Mouse (Mus musculus) kidney, embryonic 16.5 days (tissue): ENCODE results near the gene Psmb6. TPM values are rescaled to one million over a fixed set of nuclear protein-coding genes. Genes with fewer than 3 reads are reported as not detected.
"Not testable (repeated sequence)": the region's sequence is repeated elsewhere in the genome, so short reads cannot be mapped to it uniquely, and the experiment has no call there.

Experiments used
- ATAC-seq: fragments of 200-750 bp; cut with Nextera tagmentation; 2 replicates; pipeline ENCODE4 v1.8.0; 2017; ENCODE audit warnings: moderate TSS enrichment; ENCODE audit not compliant: low FRiP score, low TSS enrichment
- H3K27ac ChIP-seq: fragments of 300-500 bp; sonication (generic); 2 replicates; pipeline ENCODE4 v1.5.1; 2014; ENCODE audit warnings: low read length
- H3K27me3 ChIP-seq: fragments of 300-500 bp; sonication (generic); 2 replicates; pipeline ENCODE4 v1.6.1; 2014; ENCODE audit warnings: low read length, control low read depth, mixed read lengths; ENCODE audit not compliant: insufficient read depth
- H3K36me3 ChIP-seq: fragments of 300-500 bp; sonication (generic); 2 replicates; pipeline ENCODE4 v1.6.1; 2014; ENCODE audit warnings: low read length, control low read depth, mixed read lengths; ENCODE audit not compliant: insufficient read depth
- H3K4me1 ChIP-seq: fragments of 300-500 bp; sonication (generic); 2 replicates; pipeline ENCODE4 v1.6.1; 2014; ENCODE audit warnings: low read length, control low read depth, mixed read lengths; ENCODE audit not compliant: insufficient read depth
- H3K4me2 ChIP-seq: fragments of 300-500 bp; sonication (generic); replicated peaks from 2 replicates; pipeline ENCODE4 v1.6.1; 2014; ENCODE audit warnings: low read depth, low read length
- H3K4me3 ChIP-seq: fragments of 300-500 bp; sonication (generic); 2 replicates; pipeline ENCODE4 v1.5.1; 2014; ENCODE audit warnings: mild to moderate bottlenecking, low read length
- H3K9ac ChIP-seq: fragments of 300-500 bp; sonication (generic); replicated peaks from 2 replicates; pipeline ENCODE4 v1.6.1; 2014; ENCODE audit warnings: low read length
- H3K9me3 ChIP-seq: fragments of 300-500 bp; sonication (generic); 2 replicates; pipeline ENCODE4 v1.6.1; 2016; ENCODE audit warnings: low read length, control low read depth
- WGBS: fragments of 180-500 bp; shearing (Covaris S2); extraction: QIAGEN DNeasy Blood & Tissue Kit; methylation state at CpG from one replicate; pipeline ENCODE4 v1.1.7; 2014; 5-methylcytosine and 5-hydroxymethylcytosine counted together
- polyA plus RNA-seq: library from polyadenylated mRNA; unstranded; fragments of >200 nt; fragmentation: Nextera tagmentation; extraction: Ambion mirVana; gene quantifications from 2 replicates; pipeline ENCODE4 v1.2.1, GENCODE M21; 2015

The Psmb6 gene
- polyA plus RNA-seq, 1 experiment from 2014 or later: 872 TPM

GRCm38 (mm10) chr11:70520178-70520769, 4.9 kb upstream of the Psmb6 start:
- Histone ChIP-seq H3K4me3 (peak overlapping the region; percentile 38), H3K4me2 (peak overlapping the region; percentile 56), H3K4me1 (peaks cover 12% of the 10 kb centered on the region), H3K9ac (peak overlapping the region; percentile 74), H3K36me3 (no peaks in the 10 kb centered on the region), H3K27ac (peak overlapping the region; percentile 58), H3K27me3 (no peaks in the 10 kb centered on the region), H3K9me3 (no peaks in the 10 kb centered on the region)
- peak; percentile 68 for ATAC-seq
- 9% methylated on average over 40 of the region's 41 CpGs for WGBS

- not testable (repeated sequence) for ATAC-seq, H3K4me2 ChIP-seq, H3K4me3 ChIP-seq, H3K27me3 ChIP-seq, H3K9ac ChIP-seq, H3K27ac ChIP-seq, H3K9me3 ChIP-seq
- WGBS: 87% methylated on average over 8 of the region's 8 CpGs
- Histone ChIP-seq H3K36me3 (peaks cover 21% of the 10 kb centered on the region), H3K4me1 (peaks cover 21% of the 10 kb centered on the region)
Measured at GRCm38 (mm10) chr11:70523306-70523989, 1.7 kb upstream of the Psmb6 start.

- H3K27ac ChIP-seq: no peak overlapping the region
- no peaks in the 10 kb centered on the region for H3K9me3 ChIP-seq
- H3K9ac ChIP-seq: peak overlapping the region; percentile 49
- ATAC-seq: peak; percentile 10; the same call in 1 of the 2 replicates
- H3K4me3 ChIP-seq: peak overlapping the region; percentile 74
- H3K4me1 ChIP-seq: peaks cover 17% of the 10 kb centered on the region
- peaks cover 31% of the 10 kb centered on the region for H3K36me3 ChIP-seq
- H3K4me2 ChIP-seq: peak overlapping the region; percentile 56
- 5% methylated on average over 8 of the region's 8 CpGs for WGBS
- no peaks in the 10 kb centered on the region for H3K27me3 ChIP-seq
Measured at GRCm38 (mm10) chr11:70524782-70525181, 385 bp upstream of the Psmb6 start.

- H3K4me1 ChIP-seq: peaks cover 12% of the 10 kb centered on the region; the same call in 1 of the 2 replicates
- peak overlapping the region; percentile 80 for H3K9ac ChIP-seq
- H3K27ac ChIP-seq: no peak overlapping the region
- H3K36me3 ChIP-seq: peaks cover 31% of the 10 kb centered on the region
- no peaks in the 10 kb centered on the region for H3K27me3 ChIP-seq
- H3K9me3 ChIP-seq: no peaks in the 10 kb centered on the region
- peak overlapping the region; percentile 69 for H3K4me2 ChIP-seq
- peak; percentile 40; the same call in 1 of the 2 replicates for ATAC-seq
- H3K4me3 ChIP-seq: peak overlapping the region; percentile 74
- 2% methylated on average over 12 of the region's 12 CpGs for WGBS
Measured at GRCm38 (mm10) chr11:70525726-70526125, 559 bp downstream of the Psmb6 start.

GRCm38 (mm10) chr11:70526211-70526610, 1.0 kb downstream of the Psmb6 start:
- H3K4me1 ChIP-seq: peaks cover 12% of the 10 kb centered on the region; the same call in 1 of the 2 replicates
- 89% methylated on average over 12 of the region's 12 CpGs for WGBS
- H3K27ac ChIP-seq: no peak overlapping the region
- H3K27me3 ChIP-seq: no peaks in the 10 kb centered on the region
- H3K4me3 ChIP-seq: peak overlapping the region; percentile 74
- H3K4me2 ChIP-seq: peak overlapping the region; percentile 69
- H3K36me3 ChIP-seq: peaks cover 31% of the 10 kb centered on the region
- peak overlapping the region; percentile 80 for H3K9ac ChIP-seq
- no peaks in the 10 kb centered on the region for H3K9me3 ChIP-seq
- no peak for ATAC-seq

- WGBS: 84% methylated on average over 7 of the region's 7 CpGs
- ATAC-seq: no peak
- no peak overlapping the region for H3K4me2 ChIP-seq
- H3K36me3 ChIP-seq: peaks cover 31% of the 10 kb centered on the region
- no peak overlapping the region for H3K27ac ChIP-seq
- H3K4me1 ChIP-seq: peaks cover 12% of the 10 kb centered on the region; the same call in 1 of the 2 replicates
- H3K4me3 ChIP-seq: no peak overlapping the region
- H3K9me3 ChIP-seq: no peaks in the 10 kb centered on the region
- no peak overlapping the region for H3K9ac ChIP-seq
- no peaks in the 10 kb centered on the region for H3K27me3 ChIP-seq
Measured at GRCm38 (mm10) chr11:70528610-70529009, 3.4 kb downstream of the Psmb6 start.

GRCm38 (mm10) chr11:70531065-70531464, 5.9 kb downstream of the Psmb6 start:
- ATAC-seq: not testable (repeated sequence)
- WGBS: 73% methylated on average over 2 of the region's 2 CpGs
- H3K36me3 ChIP-seq: peaks cover 31% of the 10 kb centered on the region

GRCm38 (mm10) chr11:70532839-70533238, 7.7 kb downstream of the Psmb6 start, which contains the start of gene Gm40193:
Gm40193 (minus strand) TSS chr11:70532939.
- WGBS: 82% methylated on average over 6 of the region's 6 CpGs
- no peak within 1 kb of the TSS for H3K27ac ChIP-seq
- H3K9ac ChIP-seq: no peak within 1 kb of the TSS
- H3K9me3 ChIP-seq: no peaks in the 10 kb centered on the region
- H3K4me1 ChIP-seq: no peaks in the 10 kb centered on the region
- no peak for ATAC-seq
- H3K4me2 ChIP-seq: no peak within 1 kb of the TSS
- H3K27me3 ChIP-seq: no peaks in the 10 kb centered on the region
- H3K36me3 ChIP-seq: peaks cover 16% of the 10 kb centered on the region; the same call in 1 of the 2 replicates
- no peak within 1 kb of the TSS for H3K4me3 ChIP-seq

More at GRCm38 (mm10) chr11:70531065-70531464, 5.9 kb downstream of the Psmb6 start:
- H3K4me2 ChIP-seq, H3K27ac ChIP-seq, H3K9me3 ChIP-seq, H3K27me3 ChIP-seq, H3K9ac ChIP-seq, H3K4me3 ChIP-seq, H3K4me1 ChIP-seq: not testable (repeated sequence)

GRCm38 (mm10) chr11:70539423-70539822, 14.3 kb downstream of the Psmb6 start:
- no peaks in the 10 kb centered on the region for H3K36me3 ChIP-seq
- WGBS: 13% methylated on average over 9 of the region's 9 CpGs
- H3K4me1 ChIP-seq: peaks cover 4% of the 10 kb centered on the region; the same call in 1 of the 2 replicates
- H3K4me3 ChIP-seq: peak overlapping the region; percentile 67
- no peaks in the 10 kb centered on the region for H3K9me3 ChIP-seq
- no peaks in the 10 kb centered on the region for H3K27me3 ChIP-seq
- H3K4me2 ChIP-seq: peak overlapping the region; percentile 84
- ATAC-seq: no peak; the same call in 1 of the 2 replicates
- H3K27ac ChIP-seq: no peak overlapping the region; the same call in 1 of the 2 replicates
- peak overlapping the region; percentile 82 for H3K9ac ChIP-seq
